Mouse (Mus musculus): ENCODE results near the gene Rpl36al.
"Not testable (repeated sequence)": the region's sequence is repeated elsewhere in the genome, so short reads cannot be mapped to it uniquely, and the experiment has no call there.

The Rpl36al gene

GRCm38 (mm10) chr12:69192637-69193036 is 8.8 kb upstream of the Rpl36al start:
- no peak for DNase-seq

GRCm38 (mm10) chr12:69191396-69191795 is 7.5 kb upstream of the Rpl36al start:
- DNase-seq: no peak

GRCm38 (mm10) chr12:69190522-69190921 is 6.6 kb upstream of the Rpl36al start:
- DNase-seq: no peak

GRCm38 (mm10) chr12:69190074-69190473 is 6.2 kb upstream of the Rpl36al start:
- no peak for DNase-seq

GRCm38 (mm10) chr12:69186811-69187471 is 3.1 kb upstream of the Rpl36al start:
- peak; percentile 61 for DNase-seq

GRCm38 (mm10) chr12:69185371-69185770 is 1.5 kb upstream of the Rpl36al start:
- DNase-seq: no peak

- peak; percentile 36 for DNase-seq
Measured at GRCm38 (mm10) chr12:69184342-69185295, 736 bp upstream of the Rpl36al start.

- DNase-seq: no peak
Measured at GRCm38 (mm10) chr12:69181800-69182199, 2.1 kb downstream of the Rpl36al start.

GRCm38 (mm10) chr12:69179371-69179770 is 4.5 kb downstream of the Rpl36al start:
- no peak for DNase-seq

- DNase-seq: no peak
Measured at GRCm38 (mm10) chr12:69177526-69177925, 6.4 kb downstream of the Rpl36al start.

GRCm38 (mm10) chr12:69175975-69176374 is 7.9 kb downstream of the Rpl36al start:
- no peak for DNase-seq

GRCm38 (mm10) chr12:69171307-69171706 is 12.6 kb downstream of the Rpl36al start:
- no peak for DNase-seq

- peak; percentile 90 for DNase-seq
Measured at GRCm38 (mm10) chr12:69168461-69169106, 15.3 kb downstream of the Rpl36al start, which contains the start of gene Lrr1. Gene Lrr1, plus strand, starts transcription at chr12:69168814.

- no peak for DNase-seq
Measured at GRCm38 (mm10) chr12:69167656-69168460, 16.0 kb downstream of the Rpl36al start.

GRCm38 (mm10) chr12:69166861-69167581 is 16.9 kb downstream of the Rpl36al start:
- DNase-seq: not testable (repeated sequence)

GRCm38 (mm10) chr12:69164904-69165303 is 19.0 kb downstream of the Rpl36al start:
- DNase-seq: no peak

- DNase-seq: not testable (repeated sequence)
Measured at GRCm38 (mm10) chr12:69163586-69163985, 20.3 kb downstream of the Rpl36al start.

GRCm38 (mm10) chr12:69160677-69161076 is 23.2 kb downstream of the Rpl36al start:
- DNase-seq: not testable (repeated sequence)

- no peak for DNase-seq
Measured at GRCm38 (mm10) chr12:69159578-69159940, 24.3 kb downstream of the Rpl36al start.

- peak; percentile 99 for DNase-seq
Measured at GRCm38 (mm10) chr12:69158765-69159577, 24.9 kb downstream of the Rpl36al start, which contains the start of gene Rps29. Gene Rps29, minus strand, starts transcription at chr12:69159186.

GRCm38 (mm10) chr12:69158366-69158764 is 25.5 kb downstream of the Rpl36al start:
- DNase-seq: no peak

All from kidney, adult 11 months (tissue).